Mouse (Mus musculus): ENCODE results near the gene Zc3h12c.

Zc3h12c gene

DNA sequence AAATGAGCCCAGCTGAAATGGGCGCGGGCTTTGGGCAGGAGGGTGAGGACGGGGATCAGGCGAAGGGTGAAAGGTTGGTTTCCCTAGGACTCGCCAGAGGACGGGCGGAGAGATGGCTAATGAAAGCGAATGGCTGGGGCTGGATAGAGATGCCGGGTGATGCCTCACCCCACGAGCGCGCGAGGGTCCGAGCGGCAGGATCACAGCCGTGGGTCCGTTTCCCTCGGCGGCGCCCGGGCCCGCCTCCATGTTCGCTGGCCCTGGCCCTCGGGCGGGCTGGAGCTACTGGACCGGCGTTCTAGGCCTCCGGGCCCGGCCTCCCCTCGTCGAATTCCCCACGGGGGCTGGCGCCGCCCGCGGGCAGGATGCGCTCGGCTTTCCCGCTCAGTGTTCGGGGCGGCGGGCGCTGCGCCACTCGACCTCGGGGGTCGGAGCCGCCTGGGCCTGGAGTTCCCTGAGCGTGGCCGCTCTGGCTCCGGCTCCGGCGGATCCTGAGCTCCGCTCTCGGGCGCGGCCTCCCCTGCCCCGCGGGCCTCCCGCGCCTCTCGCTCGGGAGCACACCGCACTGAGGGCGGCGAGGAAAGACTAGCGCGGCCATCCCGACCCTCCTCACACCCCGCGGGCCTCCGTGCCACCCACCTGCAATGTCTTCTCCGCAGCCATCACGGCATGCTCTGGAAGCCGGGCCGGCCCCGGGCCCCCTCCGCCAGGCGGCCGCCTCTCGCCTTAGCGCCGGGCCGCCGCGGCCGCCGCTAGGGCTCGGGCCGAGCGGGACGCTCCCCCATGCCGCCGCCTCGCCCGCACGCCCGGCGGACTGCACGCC, at the start of gene Zc3h12c:
Gene Zc3h12c (minus strand): TSS at position 710 of the 823 bp plus-strand sequence.
- in situ Hi-C loops (cut with MboI; ENCODE audit: unreplicated experiment in 2 of 2), result no loop called here

DNA sequence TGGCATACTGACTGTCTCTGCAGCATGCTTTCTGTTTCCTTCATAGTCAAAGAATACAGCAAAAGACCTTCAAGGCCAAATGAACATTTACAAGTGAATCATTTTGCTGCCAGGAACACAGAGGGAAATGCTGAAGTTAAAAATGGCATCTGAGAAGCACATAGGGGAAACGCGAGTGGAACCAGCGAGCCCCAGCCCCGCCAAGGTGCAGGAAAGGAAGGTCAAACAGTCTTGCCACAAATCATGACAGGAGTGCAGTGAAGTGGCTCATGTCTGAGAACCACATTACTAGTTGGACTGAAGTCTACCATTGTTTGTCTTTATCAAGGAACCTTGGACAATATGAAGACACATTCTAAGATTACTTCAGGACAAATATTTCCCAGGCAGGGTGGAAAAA, 49.3 kb upstream of the Zc3h12c start:
- in situ Hi-C loops (cut with MboI; ENCODE audit: unreplicated experiment in 2 of 2), result no loop called here

DNA sequence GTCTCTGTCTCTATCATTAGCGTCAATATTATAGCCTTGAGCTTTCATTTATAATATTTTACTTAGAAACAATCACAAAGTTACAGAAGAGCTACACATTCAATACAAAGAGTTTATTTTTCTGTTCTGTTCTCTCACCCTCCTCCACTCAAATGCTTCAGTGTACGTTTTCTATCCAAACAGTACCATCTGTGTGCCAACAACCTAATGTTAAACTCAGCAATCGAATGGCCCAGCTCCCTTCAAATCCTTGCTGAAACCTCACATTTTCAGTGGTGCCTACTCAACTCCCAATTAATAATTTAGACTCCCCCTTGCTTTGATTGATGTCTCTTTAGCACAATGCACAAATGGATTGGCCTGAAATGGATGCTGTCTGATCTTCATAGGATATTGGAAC, 46.9 kb upstream of the Zc3h12c start:
- in situ Hi-C loops (cut with MboI; ENCODE audit: unreplicated experiment in 2 of 2), result no loop called here

DNA sequence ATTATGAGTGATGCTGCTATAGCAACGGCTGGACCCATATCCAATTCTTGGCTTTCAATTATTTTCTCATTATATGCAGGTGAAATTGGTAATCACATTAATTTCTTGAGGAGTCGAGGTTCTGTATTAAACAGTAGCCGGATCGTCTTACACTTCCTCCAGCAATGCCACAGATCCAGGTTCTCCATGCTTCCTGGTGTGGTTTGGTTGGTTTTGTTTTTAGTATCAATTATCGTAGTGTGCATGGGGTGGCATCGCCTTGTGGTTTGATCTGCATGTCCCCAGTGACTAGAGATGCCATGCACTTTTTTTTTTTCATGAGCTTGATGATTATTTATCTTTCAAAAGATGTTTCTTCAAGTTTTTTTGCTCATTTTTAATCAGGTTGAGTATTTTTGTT, 44.0 kb upstream of the Zc3h12c start:
- in situ Hi-C loops (cut with MboI; ENCODE audit: unreplicated experiment in 2 of 2), result no loop called here

DNA sequence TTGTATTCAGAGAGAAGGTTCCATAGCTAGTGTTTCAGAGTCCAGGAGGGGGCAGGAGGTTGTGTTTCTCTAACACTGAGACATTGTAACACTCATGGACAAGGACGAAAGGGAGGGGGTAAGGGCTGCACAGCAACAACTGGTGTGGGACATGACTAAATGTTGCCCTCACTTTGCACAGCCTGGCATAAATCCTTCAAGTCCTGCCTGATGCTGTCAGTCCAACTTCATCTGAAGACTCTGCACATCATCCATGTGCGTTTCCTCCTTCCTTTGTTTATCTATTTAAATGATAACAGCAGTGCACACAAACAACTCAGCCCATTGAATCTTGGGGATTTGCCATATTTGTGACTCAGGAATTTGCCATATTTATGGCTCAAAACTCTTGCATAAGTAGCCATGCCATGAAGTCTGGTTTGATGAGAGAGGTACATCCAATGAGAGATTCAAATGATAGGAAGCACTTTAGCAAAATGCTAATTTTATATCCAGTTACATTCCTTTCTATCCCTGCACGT, 40.2 kb upstream of the Zc3h12c start:
- in situ Hi-C loops (cut with MboI; ENCODE audit: unreplicated experiment in 2 of 2), result no loop called here

DNA sequence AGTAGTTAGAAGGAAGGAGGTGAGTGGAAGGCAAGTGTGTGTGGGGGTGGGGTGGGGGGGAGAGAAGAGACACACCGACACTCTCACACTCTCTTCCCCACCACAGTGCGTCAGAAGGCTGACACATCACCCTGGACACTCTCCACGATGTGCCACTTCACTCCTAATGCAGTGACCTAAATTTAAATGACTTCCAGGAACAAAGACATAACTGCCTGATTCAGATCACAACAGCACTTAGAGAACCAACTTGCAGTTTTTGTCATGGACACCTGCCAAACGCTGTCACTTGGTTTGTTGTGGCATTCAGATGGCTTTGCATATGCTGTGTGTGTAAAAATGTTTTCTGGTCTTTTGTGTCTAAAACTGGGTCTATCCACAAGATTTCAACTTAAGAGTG, 34.8 kb upstream of the Zc3h12c start:
- in situ Hi-C loops (cut with MboI; ENCODE audit: unreplicated experiment in 2 of 2), result no loop called here

DNA sequence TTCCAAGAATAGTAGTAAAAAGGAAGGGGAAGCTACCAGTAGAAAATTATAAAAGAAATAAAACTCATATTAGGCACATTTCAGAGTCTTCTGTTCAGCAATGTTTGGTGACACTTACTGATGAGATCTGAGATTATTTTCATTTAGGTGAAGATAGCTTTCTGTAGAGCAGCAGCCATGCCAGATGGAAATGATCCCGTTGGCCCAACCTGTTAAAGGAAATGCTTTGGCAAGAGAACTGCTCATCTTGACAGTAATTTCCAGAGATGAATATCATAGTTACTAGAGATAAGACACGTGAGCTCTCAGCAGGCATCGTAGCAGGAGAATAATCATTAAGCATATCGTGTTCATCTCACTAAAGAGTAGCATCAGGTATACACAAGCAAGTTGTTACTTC, 31.9 kb upstream of the Zc3h12c start:
- in situ Hi-C loops (cut with MboI; ENCODE audit: unreplicated experiment in 2 of 2), result no loop called here

DNA sequence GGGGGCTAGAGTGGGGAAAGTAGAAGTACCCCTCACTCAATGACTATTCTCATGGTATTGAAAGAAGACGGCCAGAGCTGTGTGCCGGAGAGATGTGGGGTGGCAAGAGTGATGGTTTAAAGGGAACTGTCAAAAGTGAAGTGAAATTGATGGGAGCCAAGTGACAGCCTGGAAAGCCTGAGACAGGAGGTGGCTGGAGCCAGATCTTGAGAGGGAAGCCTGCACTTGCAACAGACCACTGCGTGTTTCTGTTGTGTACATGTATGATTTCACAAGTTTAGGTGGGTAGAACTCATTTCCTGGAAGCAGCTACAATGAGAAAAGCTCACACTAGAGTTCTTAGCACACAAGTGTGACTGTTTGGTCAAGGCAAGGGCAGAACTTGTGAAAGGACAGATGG, 27.5 kb upstream of the Zc3h12c start:
- in situ Hi-C loops (cut with MboI; ENCODE audit: unreplicated experiment in 2 of 2), result no loop called here

DNA sequence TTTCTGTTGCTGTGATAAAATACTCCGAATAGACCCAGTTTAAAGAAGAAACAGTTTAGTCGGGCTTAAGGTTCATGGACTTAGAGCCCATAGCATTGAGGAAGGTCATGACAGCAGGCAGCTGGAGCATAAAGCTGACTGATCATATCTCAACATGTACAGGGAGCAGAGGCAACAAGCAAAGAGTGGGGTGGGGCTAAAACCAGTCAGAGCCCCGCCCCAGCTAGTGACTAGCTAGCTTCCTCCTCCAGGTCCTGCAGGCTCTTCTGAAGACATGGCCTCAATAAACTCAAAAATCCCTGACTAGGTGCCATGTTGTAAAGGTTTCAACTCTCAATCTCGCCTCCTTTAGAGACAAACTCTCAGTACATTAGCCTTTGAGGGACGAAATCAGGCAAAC, 25.5 kb upstream of the Zc3h12c start:
- in situ Hi-C loops (cut with MboI; ENCODE audit: unreplicated experiment in 2 of 2), result no loop called here

DNA sequence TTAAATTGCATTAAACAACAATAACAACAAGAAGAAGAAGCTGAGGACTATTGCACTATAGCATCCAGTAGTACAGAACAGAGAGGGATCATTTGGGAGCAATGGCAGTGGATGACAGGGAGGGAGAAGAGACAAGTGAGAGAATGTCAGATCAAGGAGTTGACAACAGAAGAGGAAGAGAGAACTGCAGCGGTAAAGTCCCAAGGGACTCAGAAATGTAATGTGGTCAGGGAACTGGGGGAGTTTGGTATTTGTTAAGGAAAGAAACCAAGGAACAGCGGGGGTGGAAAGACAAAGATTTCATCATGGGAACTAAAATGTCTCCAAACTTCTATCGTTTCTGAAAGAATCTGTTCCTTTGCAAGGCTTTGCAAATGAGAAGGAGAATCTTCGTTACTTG, 22.5 kb upstream of the Zc3h12c start:
- in situ Hi-C loops (cut with MboI; ENCODE audit: unreplicated experiment in 2 of 2), result no loop called here

DNA sequence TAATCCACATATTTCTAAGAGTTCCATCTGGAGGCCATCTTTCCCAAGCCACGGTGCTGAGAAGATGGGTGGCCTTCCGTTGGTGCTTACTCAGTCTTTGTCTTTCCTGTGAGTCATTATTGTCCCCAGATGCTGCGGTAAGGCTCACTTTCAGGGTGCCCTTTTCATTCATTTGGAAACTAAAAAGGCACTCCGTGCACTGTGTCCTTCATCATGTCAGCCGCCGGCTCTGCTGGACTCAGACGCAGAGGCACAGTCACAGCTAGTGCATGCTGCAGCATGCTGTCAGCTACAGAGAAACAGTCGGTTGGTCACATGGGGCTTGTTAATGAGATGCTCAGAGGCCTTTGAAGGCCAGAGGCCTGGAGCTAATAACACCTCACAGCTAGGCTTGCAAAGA, 19.7 kb upstream of the Zc3h12c start:
- in situ Hi-C loops (cut with MboI; ENCODE audit: unreplicated experiment in 2 of 2), result no loop called here

DNA sequence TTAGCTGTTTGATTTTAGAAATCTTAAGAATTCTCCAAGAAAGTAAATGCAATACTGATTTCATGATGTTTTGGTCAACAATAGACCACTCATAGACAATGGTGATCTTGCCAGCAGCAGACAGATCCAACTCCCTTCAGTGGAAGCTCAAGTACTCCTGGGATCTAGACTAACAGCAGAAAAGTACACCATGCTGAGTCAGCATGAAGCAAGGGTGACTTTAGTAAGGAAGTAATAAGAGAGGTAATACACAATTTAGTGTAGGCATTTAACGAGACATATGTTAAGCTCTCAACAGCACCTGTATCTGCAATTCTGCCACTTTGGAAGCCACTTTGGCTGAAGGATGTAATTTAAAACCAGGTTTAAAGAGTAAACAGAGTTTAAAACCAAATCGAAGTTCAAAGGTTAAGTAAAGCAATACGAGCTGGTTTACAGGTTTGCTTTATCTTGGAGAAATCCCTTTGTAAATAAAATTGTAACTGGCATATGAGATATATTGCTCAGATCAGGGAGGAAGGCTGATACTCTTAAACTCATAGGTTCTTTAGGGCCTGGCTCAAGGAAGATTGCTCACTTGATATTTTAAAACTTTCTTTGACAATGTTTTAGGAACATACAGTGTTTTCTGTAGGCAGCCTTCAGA, 18.0 kb upstream of the Zc3h12c start:
- in situ Hi-C loops (cut with MboI; ENCODE audit: unreplicated experiment in 2 of 2), result no loop called here

DNA sequence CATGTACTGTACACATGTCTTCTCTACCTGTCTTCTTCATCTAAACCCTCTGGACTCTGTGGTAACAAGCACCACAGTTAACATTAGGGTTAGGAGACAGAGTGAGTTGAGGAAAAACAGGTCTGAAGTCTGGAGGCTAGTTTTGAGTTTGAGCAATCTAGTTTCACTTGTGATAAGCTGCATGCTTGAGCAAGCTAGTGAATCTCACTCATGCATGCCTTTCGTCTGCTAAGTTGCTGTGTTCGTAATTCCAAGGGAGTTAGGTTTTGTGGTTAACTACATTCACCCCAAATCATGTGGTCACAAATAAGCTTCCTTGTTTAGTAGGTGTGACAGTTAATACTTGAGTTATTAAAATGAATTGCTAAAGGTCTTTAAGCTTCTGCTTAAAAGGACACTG, 13.0 kb upstream of the Zc3h12c start:
- in situ Hi-C loops (cut with MboI; ENCODE audit: unreplicated experiment in 2 of 2), result no loop called here

DNA sequence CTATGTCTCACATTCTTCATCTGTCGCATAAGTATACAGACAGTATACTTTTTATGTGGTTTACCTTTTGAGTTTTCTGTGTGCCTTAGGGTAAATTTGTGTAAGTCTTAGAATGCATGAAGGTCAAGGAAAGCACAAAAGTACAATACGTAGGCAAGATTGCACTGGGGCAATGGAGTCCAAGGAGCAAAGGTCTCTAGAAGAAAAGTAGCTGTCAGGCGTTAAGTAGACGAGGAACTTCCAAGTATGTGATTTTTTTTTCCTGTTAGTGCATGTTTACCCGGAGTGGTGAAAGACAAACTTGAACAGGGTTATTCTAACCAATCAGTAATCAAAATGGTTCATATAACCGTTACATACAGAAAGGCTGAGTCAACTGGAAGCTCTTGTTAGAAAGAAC, 12.5 kb upstream of the Zc3h12c start:
- in situ Hi-C loops (cut with MboI; ENCODE audit: unreplicated experiment in 2 of 2), result no loop called here

DNA sequence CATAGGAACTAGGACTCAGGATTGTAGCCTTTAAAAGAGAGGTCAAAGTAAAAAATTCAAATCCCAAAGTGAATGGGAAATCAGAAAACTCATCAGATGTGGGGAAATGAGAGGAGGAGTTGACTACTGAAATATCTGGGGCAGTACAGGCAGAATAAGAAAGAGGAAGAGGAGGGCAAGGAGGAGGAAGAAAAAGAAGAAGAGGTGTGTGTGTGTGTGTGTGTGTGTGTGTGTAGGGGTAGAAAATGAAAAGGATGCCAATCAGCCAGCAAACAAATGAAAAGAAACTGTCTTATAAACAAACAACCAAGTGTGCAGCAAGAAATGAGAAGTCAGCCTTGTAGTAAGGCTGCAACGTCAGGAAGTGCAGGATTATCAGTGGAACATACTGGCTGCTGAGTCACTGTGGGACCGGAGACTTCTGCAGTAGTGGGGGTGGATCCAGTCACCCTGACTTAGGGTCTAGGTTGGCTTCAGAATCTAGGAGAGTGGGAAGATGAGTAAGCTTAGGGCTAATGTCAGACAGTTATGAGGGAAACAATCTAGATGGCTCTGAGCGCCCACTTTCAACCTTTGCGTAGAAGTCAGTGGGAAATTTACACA, 7.0 kb upstream of the Zc3h12c start:
- in situ Hi-C loops (cut with MboI; ENCODE audit: unreplicated experiment in 2 of 2), result no loop called here

DNA sequence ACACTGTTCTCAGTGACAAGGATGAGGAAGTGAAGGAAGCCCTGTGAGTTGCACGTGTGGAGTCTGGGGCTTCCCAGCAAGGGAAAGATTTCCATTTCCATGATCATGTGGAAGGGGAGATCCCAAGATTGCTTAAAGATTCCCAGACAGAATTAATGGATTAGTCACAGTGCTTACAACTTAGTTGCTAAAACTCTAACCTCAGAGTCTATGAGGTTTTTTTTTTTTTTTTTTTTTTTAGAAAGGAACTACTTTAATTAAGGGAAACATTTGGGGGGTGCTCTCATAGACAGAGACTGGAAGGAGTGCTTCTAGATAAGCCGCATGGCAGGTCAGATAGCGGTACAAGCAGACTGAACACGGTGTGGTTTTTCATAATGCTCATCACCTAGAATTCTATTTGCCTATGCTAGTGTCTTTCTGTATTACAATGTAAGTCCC, 6.3 kb upstream of the Zc3h12c start:
- in situ Hi-C loops (cut with MboI; ENCODE audit: unreplicated experiment in 2 of 2), result no loop called here

DNA sequence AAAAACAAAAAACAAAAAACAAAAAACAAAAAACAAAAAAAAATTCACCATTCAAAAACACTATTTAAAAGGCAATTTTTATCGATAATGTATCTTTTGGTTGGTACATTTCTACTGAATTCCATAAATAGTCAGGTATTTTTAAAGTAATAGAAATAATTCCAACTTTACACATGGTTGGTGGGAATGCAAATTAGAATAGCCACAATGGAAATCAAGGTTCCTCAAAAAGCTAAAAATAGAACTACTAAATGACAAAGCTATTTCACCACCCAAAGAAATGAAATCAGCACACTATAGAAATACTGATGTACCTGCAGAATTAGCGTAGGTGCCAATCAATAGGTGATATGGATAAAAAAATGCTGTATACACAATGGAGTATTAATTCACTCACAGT, 5.6 kb upstream of the Zc3h12c start:
- in situ Hi-C loops (cut with MboI; ENCODE audit: unreplicated experiment in 2 of 2), result no loop called here

DNA sequence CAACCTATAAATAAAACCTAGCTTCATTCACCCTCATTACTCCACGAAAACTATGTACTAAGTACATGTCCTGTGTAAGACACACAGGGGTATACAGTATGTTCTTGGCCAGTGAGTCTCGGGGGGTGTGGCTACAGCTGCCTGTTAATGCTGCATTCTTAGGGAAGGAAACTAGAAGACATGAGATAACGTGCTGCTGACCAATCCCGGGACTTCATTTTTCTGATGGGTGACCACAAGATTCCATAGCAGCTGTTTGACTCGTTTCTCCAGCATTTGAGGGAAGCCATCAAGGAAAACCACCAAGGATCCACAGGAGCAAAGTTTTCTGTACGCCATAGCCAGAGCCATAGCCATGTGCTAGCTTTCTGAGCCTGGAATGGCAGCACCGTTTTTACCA, 4.2 kb upstream of the Zc3h12c start:
- in situ Hi-C loops (cut with MboI; ENCODE audit: unreplicated experiment in 2 of 2), result no loop called here

DNA sequence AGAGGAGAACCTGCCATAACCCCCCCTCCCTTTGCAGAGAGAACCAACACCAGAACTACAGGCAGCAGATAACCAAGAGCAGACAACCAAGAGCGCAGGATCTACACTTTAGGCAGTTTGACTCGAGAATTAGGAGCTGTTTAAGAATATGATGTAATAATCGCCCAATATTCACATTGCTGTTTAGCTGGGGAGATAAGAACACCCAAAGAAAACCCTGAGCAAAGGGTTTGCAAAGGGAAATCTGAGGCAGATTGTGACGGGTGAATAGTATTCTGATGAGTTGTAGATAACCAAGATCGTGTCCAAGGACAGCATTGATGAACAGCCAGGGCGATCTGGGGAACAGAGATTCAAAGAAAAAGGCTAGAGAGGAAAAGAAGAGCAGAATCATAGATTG, 2.3 kb upstream of the Zc3h12c start:
- in situ Hi-C loops (cut with MboI; ENCODE audit: unreplicated experiment in 2 of 2), result no loop called here

DNA sequence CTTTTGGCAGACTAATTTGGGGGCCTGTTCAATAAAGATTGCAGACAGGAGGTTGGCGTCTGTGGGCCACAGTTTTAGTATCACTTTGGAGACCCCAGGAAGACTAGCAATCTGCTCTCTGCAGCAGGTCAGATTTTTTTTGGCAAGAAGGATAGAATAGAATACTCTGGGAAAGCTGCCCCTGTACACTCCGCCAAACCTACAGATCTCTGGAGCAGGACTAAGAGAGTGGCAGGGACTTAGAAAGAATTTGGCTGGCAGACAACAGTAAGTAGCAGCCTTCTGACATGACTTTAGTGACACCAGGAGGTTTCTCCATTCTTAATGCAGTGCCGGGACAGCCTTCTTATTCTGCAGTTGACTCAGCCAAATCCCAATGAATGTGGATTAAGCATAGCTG, 1.8 kb upstream of the Zc3h12c start:
- in situ Hi-C loops (cut with MboI; ENCODE audit: unreplicated experiment in 2 of 2), result no loop called here

DNA sequence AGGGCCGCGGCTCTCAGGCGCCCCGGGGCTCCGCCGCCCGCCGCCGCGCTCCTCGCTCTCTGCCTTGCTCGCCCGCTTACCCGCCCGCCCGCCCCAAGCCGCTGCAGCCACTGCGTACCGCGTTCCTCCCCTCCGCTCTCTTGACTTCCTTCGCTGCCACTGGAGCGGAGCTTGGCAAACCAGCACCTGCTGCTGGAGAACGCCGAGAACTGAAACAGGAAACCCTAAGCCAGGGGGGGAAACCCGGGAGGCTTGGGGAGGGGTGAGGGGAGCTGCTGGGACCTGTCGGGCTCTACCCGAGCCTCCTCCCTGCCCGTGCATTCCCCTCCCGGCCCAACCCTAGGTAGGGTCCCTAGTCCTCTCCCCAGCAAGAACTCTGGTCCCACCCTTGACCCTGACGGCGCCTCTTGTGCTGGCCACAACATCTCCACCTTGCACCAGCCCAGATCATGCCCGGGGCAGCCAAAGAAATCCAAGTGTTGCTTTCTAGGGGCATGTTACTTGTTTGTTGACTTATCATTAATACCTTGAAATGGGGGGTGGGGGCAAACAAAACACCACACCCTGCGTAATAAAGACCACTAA, 406 bp upstream of the Zc3h12c start:
- in situ Hi-C loops (cut with MboI; ENCODE audit: unreplicated experiment in 2 of 2), result no loop called here
